Mouse (Mus musculus) lung, postnatal 36 days (tissue): ENCODE measurements around the gene 2410004P03Rik.
"Not testable (repeated sequence)": the region's sequence is repeated elsewhere in the genome, so short reads cannot be mapped to it uniquely, and the experiment has no call there.

Experiments used
- DNase-seq: peaks from one replicate; pipeline ENCODE4 v3.0.0; 2022; ENCODE audit warnings: mixed read lengths

The 2410004P03Rik gene

GRCm38 (mm10) chr12:17011100-17011870, at the start of gene 2410004P03Rik:
Gene 2410004P03Rik, minus strand, starts transcription at chr12:17011727.
- DNase-seq = peak; percentile 90

- no peak for DNase-seq
These were observed 49.7 kb upstream of the 2410004P03Rik start for GRCm38 (mm10) chr12:17061183-17061722.

- no peak for DNase-seq
These were observed 47.0 kb upstream of the 2410004P03Rik start for GRCm38 (mm10) chr12:17058490-17058889.

GRCm38 (mm10) chr12:17057110-17057509, 45.6 kb upstream of the 2410004P03Rik start:
- DNase-seq = no peak

DNA sequence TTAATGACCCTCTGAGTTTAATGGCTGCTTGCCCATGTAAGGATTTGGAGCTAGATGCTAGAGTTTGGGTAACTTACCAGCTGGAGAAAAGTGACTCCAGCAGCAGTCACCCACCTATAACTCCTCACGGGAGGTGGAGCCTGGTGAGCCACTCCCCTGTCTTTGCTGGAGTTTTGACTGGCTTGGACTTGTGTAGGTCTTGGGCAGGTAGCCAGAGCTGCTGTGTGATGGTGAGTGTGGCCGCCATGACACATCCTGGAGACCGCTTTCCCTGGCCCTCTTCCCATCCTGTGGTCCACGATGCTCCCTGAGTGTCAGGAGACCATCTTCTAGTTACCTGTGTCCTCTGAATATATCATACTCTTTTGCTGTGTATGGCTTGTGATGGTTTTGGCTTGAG, 44.2 kb upstream of the 2410004P03Rik start:
- no peak for DNase-seq

DNA sequence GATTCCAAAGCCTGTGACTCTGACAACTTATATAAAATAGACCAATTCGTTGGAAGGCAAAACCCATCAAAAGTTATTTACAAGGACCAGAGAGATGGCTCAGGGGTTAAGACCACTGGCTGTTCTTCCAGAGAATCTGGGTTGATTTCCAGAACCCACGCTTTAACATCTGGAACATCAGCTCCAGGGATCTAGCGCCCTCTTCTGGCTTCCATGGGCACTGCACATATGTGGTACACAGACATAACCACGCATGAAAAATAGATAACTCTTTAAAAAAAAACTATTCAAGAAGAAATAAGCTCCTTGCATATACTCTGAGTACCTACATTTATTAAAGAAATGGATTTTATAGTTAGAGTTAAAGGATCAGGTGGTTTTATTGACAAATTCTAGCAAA, 43.2 kb upstream of the 2410004P03Rik start:
- no peak for DNase-seq

GRCm38 (mm10) chr12:17052673-17053072, 41.1 kb upstream of the 2410004P03Rik start:
- no peak for DNase-seq

DNA sequence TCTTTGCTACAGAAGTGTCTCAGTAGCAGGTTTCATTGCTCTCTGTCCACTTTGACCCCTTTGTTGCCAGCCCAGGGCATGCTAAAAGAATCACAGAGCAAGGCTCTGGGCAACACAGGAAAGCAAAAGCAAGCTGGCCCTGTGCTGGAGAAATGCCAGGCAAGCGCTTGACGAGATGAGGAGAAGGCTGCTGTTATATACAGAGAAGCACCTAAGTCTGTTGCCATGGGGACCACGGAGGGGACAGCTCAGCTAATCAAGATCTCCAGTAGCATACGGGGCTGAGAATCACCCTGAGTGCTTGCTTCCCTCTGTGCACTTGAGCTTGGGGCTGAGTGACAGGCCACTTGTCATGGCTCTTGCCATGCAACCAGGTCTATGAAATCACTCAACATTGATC, 39.5 kb upstream of the 2410004P03Rik start:
- DNase-seq = no peak

- no peak for DNase-seq
These were observed 38.3 kb upstream of the 2410004P03Rik start for GRCm38 (mm10) chr12:17049796-17050195.

GRCm38 (mm10) chr12:17048979-17049612, 37.6 kb upstream of the 2410004P03Rik start:
- DNase-seq = peak; percentile 13

- DNase-seq = no peak
These were observed 31.8 kb upstream of the 2410004P03Rik start for GRCm38 (mm10) chr12:17043311-17043710.

- DNase-seq = no peak
These were observed 29.0 kb upstream of the 2410004P03Rik start for GRCm38 (mm10) chr12:17040567-17040966.

DNA sequence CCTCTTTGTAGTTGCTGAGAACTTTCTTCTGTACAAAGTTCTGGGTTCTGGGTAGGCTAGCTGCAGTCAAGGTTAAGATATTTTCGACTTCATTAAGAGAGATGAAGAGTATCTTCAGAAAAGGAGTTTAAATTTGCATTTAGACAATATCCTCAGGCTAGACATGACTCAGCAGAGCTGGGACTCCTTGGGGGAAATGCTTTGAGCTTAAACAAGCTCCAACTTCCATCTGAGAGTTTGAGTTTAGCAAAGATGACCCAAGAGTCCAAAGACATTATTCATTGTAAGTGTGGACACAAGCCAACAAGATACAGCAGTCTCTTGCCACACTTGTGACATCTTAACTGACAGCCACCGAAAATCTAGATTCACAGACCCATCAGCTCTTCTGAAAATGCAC, 27.9 kb upstream of the 2410004P03Rik start:
- no peak for DNase-seq

- DNase-seq = peak; percentile 23
These were observed 26.7 kb upstream of the 2410004P03Rik start for GRCm38 (mm10) chr12:17038246-17038645.

GRCm38 (mm10) chr12:17037053-17037610, 25.6 kb upstream of the 2410004P03Rik start:
- DNase-seq = no peak

DNA sequence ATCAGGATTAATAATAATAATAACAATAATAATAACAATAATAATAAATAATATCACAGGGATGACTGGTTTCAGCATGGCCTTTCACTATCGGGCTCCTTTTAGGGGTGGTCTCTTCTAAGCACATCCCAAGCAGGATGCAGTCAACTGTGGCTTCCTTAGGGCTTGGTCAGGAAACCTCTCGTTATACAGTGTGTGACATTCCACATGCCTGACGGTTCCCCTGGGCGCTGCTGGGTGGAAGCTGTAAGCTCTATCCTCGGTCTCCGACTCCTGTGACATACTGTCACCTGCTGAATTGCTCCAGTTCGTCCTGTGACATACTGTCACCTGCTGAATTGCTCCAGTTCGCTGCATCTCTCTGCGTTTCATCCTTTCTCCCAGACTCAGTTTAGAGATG, 25.0 kb upstream of the 2410004P03Rik start:
- DNase-seq = no peak

DNA sequence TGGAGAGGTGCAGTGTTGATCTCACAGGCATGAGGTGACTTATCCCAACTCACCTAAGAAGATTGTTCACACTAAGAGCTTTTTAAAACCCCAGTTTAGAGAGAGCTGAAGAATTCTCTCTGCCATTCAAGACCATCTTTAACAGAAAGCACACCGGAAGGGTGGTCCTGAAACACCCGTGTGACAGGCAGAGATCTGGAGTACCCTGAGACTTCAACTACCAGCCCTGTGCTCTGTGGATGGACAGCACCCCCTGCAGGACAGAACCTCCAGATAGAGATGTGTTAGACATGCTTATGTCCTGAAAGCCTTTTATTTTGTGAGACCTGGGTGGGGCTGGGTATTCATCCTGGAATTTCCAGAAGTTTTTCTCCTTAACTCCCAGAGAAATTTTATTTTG, 23.6 kb upstream of the 2410004P03Rik start:
- peak; percentile 69 for DNase-seq

GRCm38 (mm10) chr12:17034671-17035070, 23.1 kb upstream of the 2410004P03Rik start:
- DNase-seq = no peak

DNA sequence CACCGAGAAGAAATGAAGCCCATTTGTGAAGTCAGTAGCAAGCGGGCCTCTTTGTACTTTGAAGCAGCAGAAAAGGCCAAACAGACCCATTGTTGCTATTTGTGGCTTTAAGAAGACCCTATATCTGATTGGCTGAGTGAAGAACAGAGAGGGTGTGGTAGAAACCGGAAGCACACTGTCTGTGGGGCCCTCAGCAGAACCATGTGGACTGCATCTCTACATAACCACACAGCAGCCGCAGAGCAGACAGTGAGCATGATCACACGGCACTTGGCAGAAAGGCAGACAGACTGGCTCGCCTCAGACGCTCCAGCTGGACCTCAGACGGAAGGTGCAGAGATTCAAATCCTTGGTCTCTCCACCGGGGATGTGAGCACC, 21.9 kb upstream of the 2410004P03Rik start:
- DNase-seq = peak; percentile 20

GRCm38 (mm10) chr12:17032694-17033463, 21.4 kb upstream of the 2410004P03Rik start:
- DNase-seq = peak; percentile 85

- DNase-seq = no peak
These were observed 13.1 kb upstream of the 2410004P03Rik start for GRCm38 (mm10) chr12:17024554-17025110.

DNA sequence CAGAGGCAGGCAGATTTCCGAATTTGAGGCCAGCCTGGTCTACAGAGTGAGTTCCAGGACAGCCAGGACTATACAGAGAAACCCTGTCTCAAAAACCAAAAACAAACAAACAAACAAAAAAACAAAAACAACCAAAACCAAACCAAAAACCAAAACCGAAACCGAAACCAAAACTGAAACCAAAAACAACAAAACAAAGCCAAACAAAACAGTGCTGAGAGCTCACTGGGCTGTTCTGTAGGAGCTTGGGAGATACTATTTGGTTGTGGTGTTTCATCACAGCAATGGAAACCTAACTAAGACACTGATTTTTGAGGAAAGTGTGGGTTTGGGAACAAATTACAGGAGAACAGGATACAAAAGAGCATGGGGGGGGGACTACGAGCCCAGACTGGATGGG, 10.6 kb upstream of the 2410004P03Rik start:
- no peak for DNase-seq

GRCm38 (mm10) chr12:17021125-17021524, 9.6 kb upstream of the 2410004P03Rik start:
- not testable (repeated sequence) for DNase-seq
